Comparison of ENCODE assay signal across 22 mouse cellular contexts in genomic region chr1:36121172-36121571, GRCm38 (mm10).
"Had no signal": no experiment of that assay in that cellular context is flagged by ENCODE, and none has a peak within 500 bp of the region (broad histone marks: within the 10 kb centered on the region; RNA-seq: fewer than 3 reads in every experiment).

No protein-coding gene starts in this region.

- H3K9me3 ChIP-seq: liver, embryonic 13.5 days; liver, embryonic 15.5 days; lung, embryonic 15.5 days; midbrain, embryonic 15.5 days; neural tube, embryonic 13.5 days; neural tube, embryonic 15.5 days; stomach, embryonic 15.5 days had no signal

- ATAC-seq: liver, postnatal 0 days; midbrain, embryonic 13.5 days; midbrain, embryonic 15.5 days had no signal

- DNase-seq: liver, embryonic 13.5 days; liver, postnatal 0 days; lung, adult 2 months; lung, postnatal 14 days; retina, postnatal 1 day; right cerebral cortex, adult 18-20 months; right cerebral cortex, postnatal 25 days; thymus, adult 2 months; thymus, postnatal 25 days; thymus, postnatal 4 days had no signal

- H3K4me3 ChIP-seq: liver, embryonic 13.5 days; liver, embryonic 15.5 days; lung, embryonic 15.5 days; megakaryocyte, embryonic 14.5 days; midbrain, embryonic 13.5 days; midbrain, embryonic 15.5 days; myocyte; neural tube, embryonic 13.5 days; neural tube, embryonic 15.5 days; stomach, embryonic 15.5 days had no signal

- H3K36me3 ChIP-seq: liver, embryonic 13.5 days; liver, embryonic 15.5 days; lung, embryonic 15.5 days; midbrain, embryonic 13.5 days; midbrain, embryonic 15.5 days; neural tube, embryonic 13.5 days; neural tube, embryonic 15.5 days; stomach, embryonic 15.5 days had no signal

- H3K4me1 ChIP-seq: liver, embryonic 15.5 days; lung, embryonic 15.5 days; midbrain, embryonic 13.5 days; midbrain, embryonic 15.5 days; neural tube, embryonic 13.5 days; stomach, embryonic 15.5 days had no signal

- H3K9ac ChIP-seq: liver, embryonic 13.5 days; liver, embryonic 15.5 days; liver, postnatal 0 days; lung, embryonic 15.5 days; midbrain, embryonic 13.5 days; midbrain, embryonic 15.5 days; neural tube, embryonic 13.5 days; neural tube, embryonic 15.5 days; stomach, embryonic 15.5 days had no signal

- H3K27me3 ChIP-seq: lung, embryonic 15.5 days; midbrain, embryonic 13.5 days; midbrain, embryonic 15.5 days; neural tube, embryonic 13.5 days; neural tube, embryonic 15.5 days; stomach, embryonic 15.5 days had no signal

- H3K27ac ChIP-seq: liver, embryonic 13.5 days; liver, embryonic 15.5 days; lung, embryonic 15.5 days; macrophage; midbrain, embryonic 13.5 days; midbrain, embryonic 15.5 days; neural tube, embryonic 13.5 days; neural tube, embryonic 15.5 days; stomach, embryonic 15.5 days; stomach, postnatal 0 days had no signal

- H3K4me2 ChIP-seq: liver, embryonic 13.5 days; liver, embryonic 15.5 days; lung, embryonic 15.5 days; midbrain, embryonic 11.5 days; midbrain, embryonic 13.5 days; midbrain, embryonic 15.5 days; neural tube, embryonic 13.5 days; neural tube, embryonic 15.5 days; stomach, embryonic 15.5 days had no signal
